Mouse (Mus musculus): ENCODE results near the gene Gpsm3. TPM values are rescaled to one million over a fixed set of nuclear protein-coding genes. Genes with fewer than 3 reads are reported as not detected.

Gene Gpsm3
- polyA plus RNA-seq, 1 experiment from 2014 or later = 4.3 TPM

DNA sequence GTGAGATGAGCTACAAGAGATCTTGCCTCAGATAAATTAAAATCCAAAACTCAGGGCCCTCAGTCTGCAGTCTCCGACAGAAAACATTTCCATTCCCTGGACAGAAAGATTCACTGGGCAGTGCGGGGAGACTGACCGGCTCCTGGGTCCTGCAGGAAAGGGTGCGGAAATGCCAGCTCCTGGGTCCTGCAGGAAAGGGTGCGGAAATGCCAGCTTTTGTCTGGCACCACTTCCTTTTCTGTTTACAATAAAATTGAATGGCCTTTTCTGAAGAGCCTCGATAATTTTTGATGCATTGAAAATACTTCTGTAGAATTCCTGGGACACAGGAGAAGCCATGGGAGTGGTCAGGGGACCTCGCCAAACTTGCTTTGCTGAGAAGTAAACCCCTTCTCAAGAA, 30.5 kb upstream of the Gpsm3 start:
- Histone ChIP-seq H3K9ac (ENCODE audit: low read depth, low read length) (no peak overlapping the region), H3K9me3 (replicated peaks; ENCODE audit: control insufficient read depth, low read length, poor library complexity, severe bottlenecking) (no peaks in the 10 kb centered on the region), H3K4me3 (ENCODE audit: low read depth, low read length) (no peak overlapping the region), H3K36me3 (ENCODE audit: control insufficient read depth, insufficient read depth, low read length) (no peaks in the 10 kb centered on the region), H3K4me2 (ENCODE audit: low read length) (no peak overlapping the region), H3K27me3 (ENCODE audit: control insufficient read depth, insufficient read depth, low read depth, low read length) (no peaks in the 10 kb centered on the region), H3K27ac (ENCODE audit: low read length) (no peak overlapping the region), H3K4me1 (ENCODE audit: control insufficient read depth, insufficient read depth, low read length) (no peaks in the 10 kb centered on the region)
- ATAC-seq = no peak
- 90% methylated on average over 7 of the region's 7 CpGs for WGBS

DNA sequence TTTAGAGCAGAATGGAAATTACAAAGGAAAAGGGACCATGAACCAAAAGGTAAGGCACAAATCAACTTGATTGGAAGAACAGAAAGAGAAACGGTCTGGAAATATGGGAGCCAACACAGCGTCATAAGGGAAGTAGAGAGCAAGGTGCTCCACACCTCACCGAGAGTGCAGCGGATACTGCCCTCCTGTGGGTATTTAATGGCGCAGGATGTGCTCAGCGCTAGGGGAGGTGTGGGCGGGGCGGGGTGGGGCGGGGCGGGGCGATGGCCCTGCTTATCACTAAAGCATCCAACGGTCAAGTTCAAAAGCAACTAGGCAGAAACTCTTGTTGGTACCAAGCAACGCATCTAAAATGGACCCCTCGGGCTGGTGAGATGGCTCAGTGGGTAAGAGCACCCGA, 29.7 kb upstream of the Gpsm3 start:
- H3K4me1 ChIP-seq (ENCODE audit: control insufficient read depth, insufficient read depth, low read length) = no peaks in the 10 kb centered on the region
- no peak overlapping the region for H3K4me2 ChIP-seq (ENCODE audit: low read length)
- H3K9ac ChIP-seq (ENCODE audit: low read depth, low read length) = no peak overlapping the region
- no peak for ATAC-seq
- no peak overlapping the region for H3K4me3 ChIP-seq (ENCODE audit: low read depth, low read length)
- no peaks in the 10 kb centered on the region for H3K27me3 ChIP-seq (ENCODE audit: control insufficient read depth, insufficient read depth, low read depth, low read length)
- H3K36me3 ChIP-seq (ENCODE audit: control insufficient read depth, insufficient read depth, low read length) = no peaks in the 10 kb centered on the region
- H3K27ac ChIP-seq (ENCODE audit: low read length) = no peak overlapping the region
- H3K9me3 ChIP-seq (replicated peaks; ENCODE audit: control insufficient read depth, low read length, poor library complexity, severe bottlenecking) = no peaks in the 10 kb centered on the region
- WGBS = 35% methylated on average over 15 of the region's 15 CpGs

DNA sequence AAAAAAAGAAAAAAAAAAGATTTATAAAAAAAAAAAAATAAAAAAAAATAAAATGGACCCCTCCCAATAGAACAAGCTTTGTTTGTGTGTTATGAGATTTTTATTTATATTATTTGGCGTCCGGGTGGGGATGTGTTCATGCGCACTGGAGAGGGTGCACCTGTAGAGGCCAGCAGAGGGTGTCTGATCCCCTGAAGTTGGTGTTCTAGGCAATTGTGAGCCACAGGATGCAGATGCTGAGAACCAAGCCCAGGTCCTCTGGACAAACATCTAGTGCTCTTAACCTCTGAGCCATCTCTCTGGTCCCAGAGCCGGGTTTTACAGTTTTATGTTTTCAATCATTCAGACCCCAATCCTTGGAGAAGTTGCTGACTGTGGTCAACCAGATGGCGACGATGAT, 29.2 kb upstream of the Gpsm3 start:
- ATAC-seq = no peak
- WGBS = 87% methylated on average over 6 of the region's 6 CpGs
- H3K4me2 ChIP-seq (ENCODE audit: low read length) = no peak overlapping the region

DNA sequence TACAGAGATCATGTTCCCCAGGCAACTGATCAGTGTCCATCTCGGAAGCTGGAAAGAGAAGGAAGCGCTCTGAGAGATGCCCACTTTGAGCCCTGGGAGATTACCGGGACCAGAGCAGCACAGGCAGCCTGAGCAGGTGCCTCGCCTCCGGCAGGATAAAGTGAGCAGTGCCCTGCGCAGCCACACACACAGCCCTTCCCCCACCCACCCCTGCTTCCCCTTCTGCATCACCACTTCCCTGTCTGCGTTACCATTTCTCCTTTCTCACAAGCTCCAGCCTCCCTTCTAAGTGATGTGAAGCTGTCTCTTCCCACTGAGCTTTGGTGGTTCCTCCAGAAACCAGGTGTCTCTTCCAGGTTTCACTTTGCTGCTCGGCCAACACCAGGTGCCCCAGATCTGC, 28.4 kb upstream of the Gpsm3 start:
- H3K9ac ChIP-seq (ENCODE audit: low read depth, low read length) = no peak overlapping the region
- no peak overlapping the region for H3K4me3 ChIP-seq (ENCODE audit: low read depth, low read length)
- no peaks in the 10 kb centered on the region for H3K4me1 ChIP-seq (ENCODE audit: control insufficient read depth, insufficient read depth, low read length)
- no peak for ATAC-seq
- no peak overlapping the region for H3K27ac ChIP-seq (ENCODE audit: low read length)
- no peaks in the 10 kb centered on the region for H3K9me3 ChIP-seq (replicated peaks; ENCODE audit: control insufficient read depth, low read length, poor library complexity, severe bottlenecking)
- WGBS = 29% methylated on average over 8 of the region's 8 CpGs
- H3K4me2 ChIP-seq (ENCODE audit: low read length) = no peak overlapping the region
- no peaks in the 10 kb centered on the region for H3K36me3 ChIP-seq (ENCODE audit: control insufficient read depth, insufficient read depth, low read length)
- H3K27me3 ChIP-seq (ENCODE audit: control insufficient read depth, insufficient read depth, low read depth, low read length) = no peaks in the 10 kb centered on the region

More for the DNA sequence above, 29.2 kb upstream of the Gpsm3 start:
- Histone ChIP-seq H3K4me1 (ENCODE audit: control insufficient read depth, insufficient read depth, low read length) (no peaks in the 10 kb centered on the region), H3K9me3 (replicated peaks; ENCODE audit: control insufficient read depth, low read length, poor library complexity, severe bottlenecking) (no peaks in the 10 kb centered on the region), H3K36me3 (ENCODE audit: control insufficient read depth, insufficient read depth, low read length) (no peaks in the 10 kb centered on the region), H3K4me3 (ENCODE audit: low read depth, low read length) (no peak overlapping the region), H3K9ac (ENCODE audit: low read depth, low read length) (no peak overlapping the region), H3K27me3 (ENCODE audit: control insufficient read depth, insufficient read depth, low read depth, low read length) (no peaks in the 10 kb centered on the region), H3K27ac (ENCODE audit: low read length) (no peak overlapping the region)

DNA sequence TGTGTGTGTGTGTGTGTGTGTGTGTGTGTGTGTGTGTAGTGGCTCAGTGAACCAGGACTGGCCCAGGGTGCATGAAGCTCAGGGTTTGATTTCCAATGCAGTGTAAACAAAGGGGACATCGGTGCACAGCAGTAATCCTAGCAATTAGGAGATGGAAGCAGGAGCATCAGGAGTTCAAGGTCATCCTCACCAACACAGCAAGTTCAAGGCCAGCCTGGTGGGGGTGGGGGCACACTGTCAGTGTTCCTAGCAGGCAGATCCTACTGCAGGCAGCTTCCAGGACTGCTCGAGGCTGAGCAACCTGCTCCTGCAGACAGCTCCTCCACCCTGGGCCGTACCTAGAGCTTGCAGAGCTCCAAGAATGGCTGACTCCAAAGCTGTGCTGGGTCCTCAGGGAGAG, 27.0 kb upstream of the Gpsm3 start:
- Histone ChIP-seq H3K27ac (ENCODE audit: low read length) (no peak overlapping the region), H3K4me2 (ENCODE audit: low read length) (no peak overlapping the region), H3K4me1 (ENCODE audit: control insufficient read depth, insufficient read depth, low read length) (no peaks in the 10 kb centered on the region), H3K9me3 (replicated peaks; ENCODE audit: control insufficient read depth, low read length, poor library complexity, severe bottlenecking) (no peaks in the 10 kb centered on the region), H3K36me3 (ENCODE audit: control insufficient read depth, insufficient read depth, low read length) (no peaks in the 10 kb centered on the region), H3K9ac (ENCODE audit: low read depth, low read length) (no peak overlapping the region), H3K27me3 (ENCODE audit: control insufficient read depth, insufficient read depth, low read depth, low read length) (no peaks in the 10 kb centered on the region), H3K4me3 (ENCODE audit: low read depth, low read length) (no peak overlapping the region)
- ATAC-seq = no peak
- 52% methylated on average over 3 of the region's 3 CpGs for WGBS

DNA sequence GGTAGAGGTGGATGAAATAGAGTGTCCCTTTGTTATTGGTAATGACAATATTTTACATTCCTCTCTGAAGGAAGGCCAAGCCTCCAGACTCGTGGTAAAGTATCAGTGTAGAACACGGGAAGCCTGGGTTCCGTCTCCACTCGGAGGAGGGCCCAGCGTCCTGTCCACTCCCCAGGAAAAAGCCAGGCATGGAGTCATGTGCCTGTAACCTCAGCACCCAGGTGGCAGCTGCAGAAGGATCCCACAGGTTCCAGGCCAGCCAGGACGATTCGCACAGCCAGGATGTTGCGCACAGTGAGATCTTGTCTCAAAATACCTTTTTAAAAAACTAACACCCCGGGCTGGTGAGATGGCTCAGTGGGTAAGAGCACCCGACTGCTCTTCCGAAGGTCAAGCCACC, 26.3 kb upstream of the Gpsm3 start:
- 82% methylated on average over 11 of the region's 11 CpGs for WGBS
- no peak for ATAC-seq
- Histone ChIP-seq H3K4me3 (ENCODE audit: low read depth, low read length) (no peak overlapping the region), H3K27me3 (ENCODE audit: control insufficient read depth, insufficient read depth, low read depth, low read length) (no peaks in the 10 kb centered on the region), H3K36me3 (ENCODE audit: control insufficient read depth, insufficient read depth, low read length) (no peaks in the 10 kb centered on the region), H3K27ac (ENCODE audit: low read length) (no peak overlapping the region), H3K4me2 (ENCODE audit: low read length) (no peak overlapping the region), H3K9ac (ENCODE audit: low read depth, low read length) (no peak overlapping the region), H3K4me1 (ENCODE audit: control insufficient read depth, insufficient read depth, low read length) (no peaks in the 10 kb centered on the region), H3K9me3 (replicated peaks; ENCODE audit: control insufficient read depth, low read length, poor library complexity, severe bottlenecking) (no peaks in the 10 kb centered on the region)

DNA sequence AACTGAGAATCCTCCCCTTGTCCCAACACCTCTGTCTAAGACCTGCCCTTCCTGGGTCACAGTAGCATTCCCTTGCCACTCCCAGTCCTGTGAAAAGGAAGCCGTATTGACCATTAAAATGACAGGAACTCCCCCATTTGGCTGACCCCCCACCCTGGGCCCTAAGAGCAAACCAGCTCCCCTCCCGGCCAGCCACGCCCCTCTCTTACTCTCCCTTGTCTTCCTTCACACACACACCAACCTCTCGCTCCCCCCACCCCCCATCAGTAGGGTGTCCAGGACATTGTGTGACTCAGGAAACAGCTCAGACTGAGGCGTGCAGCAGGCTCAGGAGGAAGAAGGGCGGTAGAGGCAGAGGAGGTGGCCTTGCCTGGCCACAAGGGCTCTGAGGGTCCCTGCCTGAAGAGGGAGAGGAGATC, 25.6 kb upstream of the Gpsm3 start, which contains the start of gene Notch4:
Notch4 (plus strand) TSS at position 266 of the 419 bp plus-strand sequence.
- 0 out of 2 replicates have a peak within 1 kb of the TSS, but pooled peaks have one; percentile 3 for H3K4me2 ChIP-seq (ENCODE audit: low read length)
- H3K27ac ChIP-seq (ENCODE audit: low read length) = peak within 1 kb of the TSS; percentile 29; the same call in 1 of the 2 replicates
- H3K9ac ChIP-seq (ENCODE audit: low read depth, low read length) = no peak within 1 kb of the TSS; the same call in 1 of the 2 replicates
- no peaks in the 10 kb centered on the region for H3K36me3 ChIP-seq (ENCODE audit: control insufficient read depth, insufficient read depth, low read length)
- H3K27me3 ChIP-seq (ENCODE audit: control insufficient read depth, insufficient read depth, low read depth, low read length) = no peaks in the 10 kb centered on the region
- H3K4me3 ChIP-seq (ENCODE audit: low read depth, low read length) = no peak within 1 kb of the TSS
- H3K4me1 ChIP-seq (ENCODE audit: control insufficient read depth, insufficient read depth, low read length) = no peaks in the 10 kb centered on the region
- ATAC-seq = no peak; the same call in 1 of the 2 replicates
- H3K9me3 ChIP-seq (replicated peaks; ENCODE audit: control insufficient read depth, low read length, poor library complexity, severe bottlenecking) = no peaks in the 10 kb centered on the region
- 19% methylated on average over 6 of the region's 6 CpGs for WGBS

DNA sequence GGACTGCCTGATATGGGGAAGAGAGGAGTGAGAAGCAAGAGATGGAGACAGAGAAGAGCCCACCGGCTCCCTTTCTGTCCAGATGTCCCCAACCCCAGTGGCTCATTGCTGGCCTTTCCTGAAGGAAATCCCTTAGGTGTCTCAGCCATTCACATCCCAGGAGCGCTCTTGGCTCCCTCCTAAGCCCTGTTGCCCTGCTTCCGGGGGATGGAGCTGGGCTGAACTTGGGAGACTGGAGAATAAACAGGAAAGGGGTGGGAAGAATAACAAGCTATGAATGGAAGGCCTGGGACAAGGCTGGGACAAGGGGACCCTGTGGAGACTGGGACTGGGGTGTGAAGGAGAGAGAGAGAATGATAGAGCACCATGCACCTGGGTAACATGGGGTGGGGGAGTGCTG, 24.8 kb upstream of the Gpsm3 start:
- Histone ChIP-seq H3K36me3 (ENCODE audit: control insufficient read depth, insufficient read depth, low read length) (no peaks in the 10 kb centered on the region), H3K9ac (ENCODE audit: low read depth, low read length) (no peak overlapping the region), H3K9me3 (replicated peaks; ENCODE audit: control insufficient read depth, low read length, poor library complexity, severe bottlenecking) (no peaks in the 10 kb centered on the region), H3K4me1 (ENCODE audit: control insufficient read depth, insufficient read depth, low read length) (no peaks in the 10 kb centered on the region), H3K4me2 (ENCODE audit: low read length) (no peak overlapping the region), H3K27me3 (ENCODE audit: control insufficient read depth, insufficient read depth, low read depth, low read length) (no peaks in the 10 kb centered on the region), H3K27ac (ENCODE audit: low read length) (peak overlapping the region; percentile 29; the same call in 1 of the 2 replicates), H3K4me3 (ENCODE audit: low read depth, low read length) (no peak overlapping the region)
- ATAC-seq = no peak
- WGBS = 57% methylated on average over 3 of the region's 3 CpGs

DNA sequence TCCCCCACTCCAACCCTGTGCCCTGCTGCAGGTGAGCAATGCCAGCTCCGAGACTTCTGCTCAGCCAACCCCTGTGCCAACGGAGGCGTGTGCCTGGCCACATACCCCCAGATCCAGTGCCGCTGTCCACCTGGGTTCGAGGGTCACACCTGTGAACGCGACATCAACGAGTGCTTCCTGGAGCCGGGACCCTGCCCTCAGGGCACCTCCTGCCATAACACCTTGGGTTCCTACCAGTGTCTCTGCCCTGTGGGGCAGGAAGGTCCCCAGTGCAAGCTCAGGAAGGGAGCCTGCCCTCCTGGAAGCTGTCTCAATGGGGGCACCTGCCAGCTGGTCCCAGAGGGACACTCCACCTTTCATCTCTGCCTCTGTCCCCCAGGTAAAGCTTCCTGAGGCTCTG, 22.3 kb upstream of the Gpsm3 start:
- H3K4me2 ChIP-seq (ENCODE audit: low read length) = no peak overlapping the region
- ATAC-seq = no peak
- H3K27me3 ChIP-seq (ENCODE audit: control insufficient read depth, insufficient read depth, low read depth, low read length) = no peaks in the 10 kb centered on the region
- H3K9ac ChIP-seq (ENCODE audit: low read depth, low read length) = no peak overlapping the region
- 66% methylated on average over 9 of the region's 9 CpGs for WGBS
- H3K4me3 ChIP-seq (ENCODE audit: low read depth, low read length) = no peak overlapping the region
- H3K36me3 ChIP-seq (ENCODE audit: control insufficient read depth, insufficient read depth, low read length) = no peaks in the 10 kb centered on the region
- no peaks in the 10 kb centered on the region for H3K9me3 ChIP-seq (replicated peaks; ENCODE audit: control insufficient read depth, low read length, poor library complexity, severe bottlenecking)
- no peak overlapping the region for H3K27ac ChIP-seq (ENCODE audit: low read length)
- H3K4me1 ChIP-seq (ENCODE audit: control insufficient read depth, insufficient read depth, low read length) = 0 out of 2 replicates have a peak, but pooled peaks cover 1% of the 10 kb centered on the region

All from midbrain, embryonic 16.5 days (tissue).